Mouse (Mus musculus) gastrocnemius, postnatal 14 days (tissue): ENCODE results near the gene Scpep1. TPM values are rescaled to one million over a fixed set of nuclear protein-coding genes. Genes with fewer than 3 reads are reported as not detected.
"Not testable (repeated sequence)": the region's sequence is repeated elsewhere in the genome, so short reads cannot be mapped to it uniquely, and the experiment has no call there.

Source experiments
- DNase-seq: peaks from one replicate; pipeline ENCODE4 v3.0.0; 2021; ENCODE audit warnings: mixed read lengths
- intact Hi-C: fragments of 180-260 bp; cut with DNase I; formaldehyde crosslinking; loops from one replicate; pipeline ENCODE4 v1.15.1; 2025; ENCODE audit warnings: low total_unique reads
- total RNA-seq, 2 experiments: library from RNA; stranded (reverse); gene quantifications; 2 replicates each; pipeline ENCODE4 v1.2.3; 2021

Gene Scpep1
- total RNA-seq, 2 experiments from 2014 or later: 18.5 to 21.6 TPM

DNA sequence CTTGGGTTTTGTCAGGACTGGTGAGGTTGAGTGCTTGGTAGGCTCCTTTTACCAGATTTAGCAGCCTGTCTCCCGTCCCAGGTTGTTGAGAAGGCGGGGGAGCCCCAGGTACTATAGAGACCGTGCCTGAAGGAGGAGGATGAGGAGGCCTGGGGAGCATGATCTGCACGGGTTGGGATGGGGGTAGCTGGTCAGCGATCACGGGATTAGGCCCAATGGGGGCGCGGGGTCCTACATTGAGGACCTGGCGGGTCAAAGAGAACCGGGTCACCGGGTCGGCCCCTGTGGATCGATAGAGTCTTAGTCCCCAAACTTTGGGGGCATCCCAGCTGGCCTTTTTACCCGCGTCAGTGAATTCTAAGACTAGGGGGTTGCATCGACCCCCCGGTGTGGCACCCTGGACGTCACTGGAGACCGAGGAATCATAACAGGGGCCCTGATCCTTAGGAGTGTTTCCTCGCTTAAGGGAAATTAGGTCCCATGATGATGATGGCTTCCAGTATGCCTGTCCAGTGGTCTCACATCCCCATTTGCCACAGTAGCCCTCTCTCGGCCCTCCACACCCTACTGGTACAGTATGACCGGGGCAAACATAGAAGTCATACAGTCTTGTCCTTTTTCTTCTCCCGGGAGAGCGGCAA is 63.2 kb downstream of the Scpep1 start:
- intact Hi-C loops: not testable (repeated sequence)
- peak; percentile 63 for DNase-seq

GRCm38 (mm10) chr11:88891446-88891845 is 63.8 kb downstream of the Scpep1 start:
- DNase-seq, intact Hi-C loops: not testable (repeated sequence)

DNA sequence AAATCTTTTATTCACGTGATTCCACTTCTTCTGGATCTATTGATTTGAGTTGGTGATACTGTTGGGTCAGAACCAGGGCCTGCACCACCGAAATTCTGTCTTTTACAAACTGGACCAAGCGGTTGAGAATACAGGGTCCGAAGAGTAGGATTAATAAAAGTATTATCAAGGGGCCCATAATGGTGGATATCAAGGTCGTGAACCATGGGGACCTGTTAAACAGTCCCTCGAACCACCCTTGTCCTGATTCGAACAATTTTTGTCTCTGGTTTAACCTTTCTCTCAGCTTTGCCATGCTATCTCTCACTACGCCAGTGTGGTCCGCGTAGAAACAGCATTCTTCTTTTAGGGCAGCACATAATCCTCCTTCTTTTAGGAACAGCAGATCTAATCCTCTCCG is 64.4 kb downstream of the Scpep1 start:
- DNase-seq, intact Hi-C loops: not testable (repeated sequence)

DNA sequence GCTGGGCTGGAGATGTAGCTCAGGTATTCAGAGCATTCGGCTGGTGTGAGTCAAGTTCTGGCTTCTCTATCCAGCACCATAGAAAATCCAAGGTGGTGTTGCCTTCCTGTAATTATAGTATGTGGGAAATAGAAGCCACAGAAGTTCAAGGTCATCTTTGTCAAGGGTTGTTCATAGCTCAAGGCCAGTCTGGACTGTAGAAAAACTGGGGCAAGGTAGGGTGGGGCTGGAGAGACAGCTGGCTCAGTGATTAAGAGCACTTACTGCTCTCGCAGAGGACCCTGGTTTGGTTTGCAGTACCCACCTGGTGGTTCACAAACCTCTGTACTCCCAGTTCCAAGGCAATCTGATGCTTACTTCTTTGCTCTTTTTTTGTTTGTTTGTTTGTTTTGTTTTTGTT is 66.3 kb downstream of the Scpep1 start:
- intact Hi-C loops: no loop called here
- no peak for DNase-seq

- DNase-seq: no peak
- intact Hi-C loops: no loop called here
Observed at GRCm38 (mm10) chr11:88884376-88885065, 70.7 kb downstream of the Scpep1 start.

- intact Hi-C loops: no loop called here
- DNase-seq: no peak
Observed at GRCm38 (mm10) chr11:88878011-88878410, 77.3 kb downstream of the Scpep1 start.

Other genes starting within 250 kb of the Scpep1 start
- 100 to 1,000 TPM; 156 to 165 TPM for gene Msi2, start 237.0 kb downstream of the Scpep1 start, total RNA-seq
- 10 to 100 TPM; 57.4 to 62.0 TPM for gene Akap1, start 90.9 kb downstream of the Scpep1 start, total RNA-seq
- gene Elobl, start 11.5 kb upstream of the Scpep1 start, total RNA-seq: not detected
- gene Coil, start 14.8 kb upstream of the Scpep1 start, total RNA-seq: 1 to 10 TPM; 4.1 to 4.2 TPM
- gene Trim25, start 43.9 kb upstream of the Scpep1 start, total RNA-seq: 10 to 100 TPM; 11.3 to 12.6 TPM
- 1 to 10 TPM; 3.9 to 4.3 TPM for gene Dgke, start 111.4 kb upstream of the Scpep1 start, total RNA-seq
- not detected for gene Gm525, start 118.4 kb upstream of the Scpep1 start, total RNA-seq